Mouse (Mus musculus): Measurements from ENCODE around the gene Cd1d1. TPM values are rescaled to one million over a fixed set of nuclear protein-coding genes. Genes with fewer than 3 reads are reported as not detected.

Gene Cd1d1
- total RNA-seq, 1 experiment = 12.4 TPM

GRCm38 (mm10) chr3:86962665-86963435 lies 36.4 kb downstream of the Cd1d1 start:
- no peak overlapping the region for H3K27ac ChIP-seq (ENCODE audit: insufficient read depth, low read depth, low read length, poor library complexity, severe bottlenecking)
- no peaks in the 10 kb centered on the region for H3K36me3 ChIP-seq (ENCODE audit: control insufficient read depth, insufficient read depth, low read length, poor library complexity, severe bottlenecking)
- H3K9me3 ChIP-seq (ENCODE audit: control insufficient read depth, insufficient read depth, low read depth, low read length) = no peaks in the 10 kb centered on the region
- in situ Hi-C loops (cut with MboI; ENCODE audit: low sequenced_read_pairs in 2 of 2, unreplicated experiment in 2 of 2) = no loop called here
- DNase-seq (ENCODE audit: low read depth, low spot score) = no peak
- peaks cover 0 to 5% of the 10 kb centered on the region in 2 experiments; a peak in 1 of 4 replicates for H3K4me1 ChIP-seq (ENCODE audit: control insufficient read depth in 2 of 2, insufficient read depth in 2 of 2, low read length in 2 of 2, poor library complexity in 1 of 2)
- no peak overlapping the region for H3K9ac ChIP-seq (ENCODE audit: insufficient read depth, low read depth, low read length, poor library complexity, severe bottlenecking)
- no peak overlapping the region for H3K4me3 ChIP-seq (ENCODE audit: insufficient read depth in 1 of 2, low read depth in 1 of 2, low read length in 2 of 2, poor library complexity in 1 of 2, severe bottlenecking in 1 of 2)
- TF ChIP-seq MAFK (IDR thresholded peaks at IDR 0.05; ENCODE audit: insufficient read depth, low read depth, low read length) (no peak), ZC3H11A (IDR thresholded peaks at IDR 0.05; ENCODE audit: borderline replicate concordance, low read depth, low read length) (no peak), HCFC1 (IDR thresholded peaks at IDR 0.05; ENCODE audit: borderline replicate concordance, insufficient read depth, low read length) (no peak), CHD2 (IDR thresholded peaks at IDR 0.05; ENCODE audit: low read depth, low read length) (no peak), ZNF384 (IDR thresholded peaks at IDR 0.05; ENCODE audit: low read depth, low read length) (no peak)

GRCm38 (mm10) chr3:86961395-86961669 lies 37.9 kb downstream of the Cd1d1 start:
- in situ Hi-C loops (cut with MboI; ENCODE audit: low sequenced_read_pairs in 2 of 2, unreplicated experiment in 2 of 2) = no loop called here
- Histone ChIP-seq H3K27ac (ENCODE audit: insufficient read depth, low read depth, low read length, poor library complexity, severe bottlenecking) (no peak overlapping the region), H3K4me3 (ENCODE audit: insufficient read depth in 1 of 2, low read depth in 1 of 2, low read length in 2 of 2, poor library complexity in 1 of 2, severe bottlenecking in 1 of 2) (no peak overlapping the region), H3K9ac (ENCODE audit: insufficient read depth, low read depth, low read length, poor library complexity, severe bottlenecking) (no peak overlapping the region), H3K36me3 (ENCODE audit: control insufficient read depth, insufficient read depth, low read length, poor library complexity, severe bottlenecking) (no peaks in the 10 kb centered on the region), H3K4me1 (ENCODE audit: control insufficient read depth in 2 of 2, insufficient read depth in 2 of 2, low read length in 2 of 2, poor library complexity in 1 of 2) (peaks cover 0 to 5% of the 10 kb centered on the region in 2 experiments; a peak in 1 of 4 replicates), H3K9me3 (ENCODE audit: control insufficient read depth, insufficient read depth, low read depth, low read length) (no peaks in the 10 kb centered on the region)
- DNase-seq (ENCODE audit: low read depth, low spot score) = no peak
- no peak for TF ChIP-seq MAFK (IDR thresholded peaks at IDR 0.05; ENCODE audit: insufficient read depth, low read depth, low read length)
- no peak for TF ChIP-seq ZC3H11A (IDR thresholded peaks at IDR 0.05; ENCODE audit: borderline replicate concordance, low read depth, low read length)
- TF ChIP-seq HCFC1 (IDR thresholded peaks at IDR 0.05; ENCODE audit: borderline replicate concordance, insufficient read depth, low read length) = no peak
- TF ChIP-seq ZNF384 (IDR thresholded peaks at IDR 0.05; ENCODE audit: low read depth, low read length) = no peak
- no peak for TF ChIP-seq CHD2 (IDR thresholded peaks at IDR 0.05; ENCODE audit: low read depth, low read length)

- Histone ChIP-seq H3K9ac (ENCODE audit: insufficient read depth, low read depth, low read length, poor library complexity, severe bottlenecking) (no peak overlapping the region), H3K4me1 (ENCODE audit: control insufficient read depth in 2 of 2, insufficient read depth in 2 of 2, low read length in 2 of 2, poor library complexity in 1 of 2) (peaks cover 0 to 5% of the 10 kb centered on the region in 2 experiments; a peak in 1 of 4 replicates), H3K4me3 (ENCODE audit: insufficient read depth in 1 of 2, low read depth in 1 of 2, low read length in 2 of 2, poor library complexity in 1 of 2, severe bottlenecking in 1 of 2) (no peak overlapping the region), H3K36me3 (ENCODE audit: control insufficient read depth, insufficient read depth, low read length, poor library complexity, severe bottlenecking) (no peaks in the 10 kb centered on the region), H3K9me3 (ENCODE audit: control insufficient read depth, insufficient read depth, low read depth, low read length) (no peaks in the 10 kb centered on the region), H3K27ac (ENCODE audit: insufficient read depth, low read depth, low read length, poor library complexity, severe bottlenecking) (no peak overlapping the region)
- in situ Hi-C loops (cut with MboI; ENCODE audit: low sequenced_read_pairs in 2 of 2, unreplicated experiment in 2 of 2) = no loop called here
- TF ChIP-seq ZNF384 (IDR thresholded peaks at IDR 0.05; ENCODE audit: low read depth, low read length) (no peak), CHD2 (IDR thresholded peaks at IDR 0.05; ENCODE audit: low read depth, low read length) (no peak), MAFK (IDR thresholded peaks at IDR 0.05; ENCODE audit: insufficient read depth, low read depth, low read length) (no peak), HCFC1 (IDR thresholded peaks at IDR 0.05; ENCODE audit: borderline replicate concordance, insufficient read depth, low read length) (no peak), ZC3H11A (IDR thresholded peaks at IDR 0.05; ENCODE audit: borderline replicate concordance, low read depth, low read length) (no peak)
- no peak for DNase-seq (ENCODE audit: low read depth, low spot score)
Observed at GRCm38 (mm10) chr3:86960656-86961394, 38.4 kb downstream of the Cd1d1 start.

- H3K9ac ChIP-seq (ENCODE audit: insufficient read depth, low read depth, low read length, poor library complexity, severe bottlenecking) = no peak overlapping the region
- in situ Hi-C loops (cut with MboI; ENCODE audit: low sequenced_read_pairs in 2 of 2, unreplicated experiment in 2 of 2) = no loop called here
- no peaks in the 10 kb centered on the region for H3K9me3 ChIP-seq (ENCODE audit: control insufficient read depth, insufficient read depth, low read depth, low read length)
- no peak for DNase-seq (ENCODE audit: low read depth, low spot score)
- no peak overlapping the region for H3K27ac ChIP-seq (ENCODE audit: insufficient read depth, low read depth, low read length, poor library complexity, severe bottlenecking)
- TF ChIP-seq CHD2 (IDR thresholded peaks at IDR 0.05; ENCODE audit: low read depth, low read length) (no peak), MAFK (IDR thresholded peaks at IDR 0.05; ENCODE audit: insufficient read depth, low read depth, low read length) (no peak), ZC3H11A (IDR thresholded peaks at IDR 0.05; ENCODE audit: borderline replicate concordance, low read depth, low read length) (no peak), HCFC1 (IDR thresholded peaks at IDR 0.05; ENCODE audit: borderline replicate concordance, insufficient read depth, low read length) (no peak), ZNF384 (IDR thresholded peaks at IDR 0.05; ENCODE audit: low read depth, low read length) (no peak)
- H3K36me3 ChIP-seq (ENCODE audit: control insufficient read depth, insufficient read depth, low read length, poor library complexity, severe bottlenecking) = no peaks in the 10 kb centered on the region
- peaks cover 0 to 7% of the 10 kb centered on the region in 2 experiments; a peak in 1 of 4 replicates for H3K4me1 ChIP-seq (ENCODE audit: control insufficient read depth in 2 of 2, insufficient read depth in 2 of 2, low read length in 2 of 2, poor library complexity in 1 of 2)
- no peak overlapping the region for H3K4me3 ChIP-seq (ENCODE audit: insufficient read depth in 1 of 2, low read depth in 1 of 2, low read length in 2 of 2, poor library complexity in 1 of 2, severe bottlenecking in 1 of 2)
Observed at GRCm38 (mm10) chr3:86959088-86959487, 40.2 kb downstream of the Cd1d1 start.
